Mouse (Mus musculus) cortical plate, adult 2 months (tissue): ENCODE measurements at regions not wholly inside any gene's neighbourhood (a gene's known extent, or its start where the extent isn't known, plus 50 kb on each side); places are given as distances from the start of the nearest gene placed in this dataset.

Experiments
- H3K27ac ChIP-seq: fragments of 200-500 bp; 2 replicates; pipeline ENCODE4 v1.5.1; 2012; ENCODE audit warnings: low read length, control low read depth, inconsistent platforms; ENCODE audit not compliant: insufficient read depth
- H3K4me1 ChIP-seq: fragments of 200-500 bp; 2 replicates; pipeline ENCODE4 v1.6.1; 2011; ENCODE audit warnings: low read length; ENCODE audit not compliant: control insufficient read depth, insufficient read depth
- H3K4me3 ChIP-seq: fragments of 200-500 bp; 2 replicates; pipeline ENCODE4 v1.5.1; 2011; ENCODE audit warnings: mild to moderate bottlenecking, low read length, control low read depth; ENCODE audit not compliant: insufficient read depth
- CTCF ChIP-seq: fragments of 200-500 bp; IDR thresholded peaks from 2 replicates; pipeline ENCODE4 v1.5.1; 2011; ENCODE audit warnings: mild to moderate bottlenecking, control low read depth, low read length; ENCODE audit not compliant: insufficient read depth; ENCODE audit errors: extremely low read depth
- POLR2A ChIP-seq: fragments of 200-500 bp; IDR thresholded peaks from 2 replicates; pipeline ENCODE4 v1.6.1; 2011; ENCODE audit warnings: mild to moderate bottlenecking, low read length, control low read depth; ENCODE audit not compliant: insufficient read depth; ENCODE audit errors: extremely low read depth

DNA sequence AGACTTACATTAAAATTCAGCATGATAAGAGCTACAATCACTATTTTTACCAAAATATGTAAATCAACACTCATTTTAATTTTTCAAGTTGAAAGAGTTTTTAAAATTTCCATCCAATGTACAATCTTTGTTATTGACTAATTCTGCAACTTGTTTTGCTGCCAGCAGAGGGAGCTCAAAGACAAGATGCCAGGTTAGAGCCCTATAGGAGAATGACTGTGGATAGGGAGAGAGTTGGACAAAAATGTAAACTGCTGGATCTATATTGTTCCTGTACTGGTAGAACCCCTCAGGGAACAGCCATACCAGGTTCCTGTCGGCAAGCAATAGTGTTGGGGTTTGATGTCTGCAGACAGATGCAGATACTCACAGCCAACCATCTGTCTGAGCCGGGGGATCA, 288.8 kb upstream of the 4930550L24Rik start:
- TF ChIP-seq POLR2A (no peak), CTCF (peak; percentile 42; the same call in 1 of the 2 replicates)
- H3K4me3 ChIP-seq: no peak overlapping the region
- no peaks in the 10 kb centered on the region for H3K4me1 ChIP-seq
- no peak overlapping the region for H3K27ac ChIP-seq
